Mouse (Mus musculus) CH12.LX (cell line): ENCODE data around the gene Usp49. TPM values are rescaled to one million over a fixed set of nuclear protein-coding genes. Genes with fewer than 3 reads are reported as not detected.

ENCODE experiments used
- DNase-seq: peaks from one replicate; pipeline ENCODE4 v3.0.0-alpha.2; 2013; ENCODE audit errors: extremely low read depth
- H3K27ac ChIP-seq: 2 replicates; pipeline ENCODE4 v1.5.1; 2012; ENCODE audit warnings: low read depth, mild to moderate bottlenecking, control low read depth, moderate library complexity; ENCODE audit not compliant: insufficient read depth
- H3K27me3 ChIP-seq: replicated peaks from 2 replicates; pipeline ENCODE3; 2012; ENCODE audit warnings: inconsistent platforms
- H3K36me3 ChIP-seq, 2 experiments: replicated peaks in 1 of 2; 2 replicates each; pipeline versions ENCODE3 to v1.6.1; 2012; ENCODE audit warnings: inconsistent platforms in 1 of 2, low read length in 1 of 2, mild to moderate bottlenecking in 1 of 2, mixed read lengths in 1 of 2, moderate library complexity in 1 of 2; ENCODE audit not compliant: control insufficient read depth in 1 of 2, insufficient read depth in 1 of 2
- H3K4me1 ChIP-seq, 2 experiments: 2 replicates each; pipeline ENCODE4 v1.6.1; 2012; ENCODE audit warnings: inconsistent platforms in 1 of 2, moderate library complexity in 1 of 2; ENCODE audit not compliant: insufficient read depth in 2 of 2, control insufficient read depth in 1 of 2
- H3K4me2 ChIP-seq: 2 replicates; pipeline ENCODE4 v1.6.1; 2012; ENCODE audit warnings: low read depth, mild to moderate bottlenecking, control low read depth; ENCODE audit not compliant: poor library complexity, insufficient read depth, severe bottlenecking
- H3K4me3 ChIP-seq, 3 experiments: fragments of 150-350 bp in 1 of 3; sonication (generic) in 1 of 3; replicated peaks in 1 of 3; 2 replicates each; pipeline versions ENCODE3 to v1.5.1; 2011 to 2012; ENCODE audit warnings: low read depth in 2 of 3, low read length in 2 of 3, mild to moderate bottlenecking in 2 of 3, moderate library complexity in 2 of 3, control low read depth in 1 of 3, improper control_type of control experiment in 1 of 3, inconsistent platforms in 1 of 3, mixed read lengths in 1 of 3; ENCODE audit not compliant: poor library complexity in 1 of 3
- H3K79me2 ChIP-seq: replicated peaks from 2 replicates; pipeline ENCODE4 v1.6.1; 2012; ENCODE audit warnings: mild to moderate bottlenecking, moderate library complexity; ENCODE audit not compliant: control insufficient read depth, poor library complexity, insufficient read depth, severe bottlenecking; ENCODE audit errors: extremely low read depth
- H3K9ac ChIP-seq: 2 replicates; pipeline ENCODE4 v1.6.1; 2012; ENCODE audit warnings: low read depth, mild to moderate bottlenecking, control low read depth, moderate library complexity; ENCODE audit not compliant: insufficient read depth
- H3K9me3 ChIP-seq: replicated peaks from 2 replicates; pipeline ENCODE3; 2012; ENCODE audit warnings: low read length, inconsistent platforms, mixed read lengths
- CHD1 ChIP-seq: IDR thresholded peaks from 2 replicates; pipeline ENCODE4 v1.6.1; 2012; ENCODE audit warnings: low read depth, low read length, improper control_type of control experiment, inconsistent platforms
- CHD2 ChIP-seq: IDR thresholded peaks from 2 replicates; pipeline ENCODE4 v1.6.1; 2011; ENCODE audit warnings: low read length, improper control_type of control experiment
- ELF1 ChIP-seq: IDR thresholded peaks from 2 replicates; pipeline ENCODE4 v1.6.1; 2014; ENCODE audit warnings: low read depth, mild to moderate bottlenecking, inconsistent platforms, low read length, improper control_type of control experiment
- EP300 ChIP-seq: IDR thresholded peaks from 2 replicates; pipeline ENCODE4 v1.6.1; 2011; ENCODE audit warnings: low read length, improper control_type of control experiment
- GABPA ChIP-seq: IDR thresholded peaks from 2 replicates; pipeline ENCODE4 v1.6.1; 2012; ENCODE audit warnings: low read depth, low read length, improper control_type of control experiment, inconsistent platforms; ENCODE audit not compliant: insufficient replicate concordance
- JUN ChIP-seq: IDR thresholded peaks from 2 replicates; pipeline ENCODE4 v1.6.1; 2011; ENCODE audit warnings: low read depth, mild to moderate bottlenecking, low read length, improper control_type of control experiment, moderate library complexity; ENCODE audit not compliant: insufficient read depth
- JUND ChIP-seq: conservative IDR thresholded peaks from 2 replicates; pipeline ENCODE4 v1.6.1; 2011; ENCODE audit warnings: low read depth, low read length, improper control_type of control experiment
- KAT2A ChIP-seq: IDR thresholded peaks from 2 replicates; pipeline ENCODE4 v1.6.1; 2012; ENCODE audit warnings: low read length, improper control_type of control experiment, inconsistent platforms; ENCODE audit not compliant: insufficient replicate concordance
- MAX ChIP-seq: IDR thresholded peaks from 2 replicates; pipeline ENCODE4 v1.6.1; 2011; ENCODE audit warnings: low read length, improper control_type of control experiment
- MAZ ChIP-seq: IDR thresholded peaks from 2 replicates; pipeline ENCODE4 v1.6.1; 2012; ENCODE audit warnings: low read depth, mild to moderate bottlenecking, inconsistent platforms, low read length, improper control_type of control experiment, moderate library complexity
- MEF2A ChIP-seq: IDR thresholded peaks from 2 replicates; pipeline ENCODE4 v1.6.1; 2014; ENCODE audit warnings: low read depth, mild to moderate bottlenecking, inconsistent platforms, low read length, improper control_type of control experiment, borderline replicate concordance
- MXI1 ChIP-seq: IDR thresholded peaks from 2 replicates; pipeline ENCODE4 v1.6.1; 2011; ENCODE audit warnings: mild to moderate bottlenecking, low read depth, low read length, improper control_type of control experiment
- NELFE ChIP-seq: IDR thresholded peaks from 2 replicates; pipeline ENCODE4 v1.6.1; 2011; ENCODE audit warnings: low read depth, low read length, improper control_type of control experiment
- NRF1 ChIP-seq: IDR thresholded peaks from 2 replicates; pipeline ENCODE4 v1.6.1; 2014; ENCODE audit warnings: low read depth, mild to moderate bottlenecking, inconsistent platforms, low read length, improper control_type of control experiment, moderate library complexity
- POLR2A ChIP-seq: IDR thresholded peaks from 2 replicates; pipeline ENCODE4 v1.6.1; 2011; ENCODE audit warnings: low read depth, mild to moderate bottlenecking, improper control_type of control experiment, low read length
- POLR2AphosphoS2 ChIP-seq: IDR thresholded peaks from 2 replicates; pipeline ENCODE4 v1.6.1; 2011; ENCODE audit warnings: low read depth, low read length, improper control_type of control experiment
- RAD21 ChIP-seq: IDR thresholded peaks from 2 replicates; pipeline ENCODE4 v1.6.1; 2011; ENCODE audit warnings: low read depth, mild to moderate bottlenecking, low read length, improper control_type of control experiment, moderate library complexity
- SMC3 ChIP-seq: IDR thresholded peaks from 2 replicates; pipeline ENCODE4 v1.6.1; 2011; ENCODE audit warnings: low read depth, low read length, improper control_type of control experiment
- TCF12 ChIP-seq: IDR thresholded peaks from 2 replicates; pipeline ENCODE4 v1.6.1; 2014; ENCODE audit warnings: low read depth, mild to moderate bottlenecking, inconsistent platforms, low read length, improper control_type of control experiment
- UBTF ChIP-seq: IDR thresholded peaks from 2 replicates; pipeline ENCODE4 v1.6.1; 2012; ENCODE audit warnings: low read depth, mild to moderate bottlenecking, inconsistent platforms, low read length, improper control_type of control experiment, moderate library complexity
- ZC3H11A ChIP-seq: IDR thresholded peaks from 2 replicates; pipeline ENCODE4 v1.6.1; 2012; ENCODE audit warnings: low read depth, mild to moderate bottlenecking, inconsistent platforms, low read length, improper control_type of control experiment
- ZMIZ1 ChIP-seq: IDR thresholded peaks from 2 replicates; pipeline ENCODE4 v1.6.1; 2012; ENCODE audit warnings: low read depth, mild to moderate bottlenecking, inconsistent platforms, low read length, improper control_type of control experiment
- dilution Hi-C: fragments of 300-500 bp; cut with MboI; formaldehyde crosslinking; loops from 2 replicates; pipeline ENCODE4 v1.14.3; 2020; ENCODE audit warnings: low sequenced_read_pairs; ENCODE audit not compliant: extremely low pct_unique_long_range_greater_than_20kb, extremely low pct_ligation_motif_present
- in situ Hi-C: fragments of 300-500 bp; cut with MboI; formaldehyde crosslinking; loops from 3 replicates; pipeline ENCODE4 v1.14.3; 2019; ENCODE audit warnings: low sequenced_read_pairs, low pct_ligation_motif_present, low pct_unique_long_range_greater_than_20kb, mixed read lengths
- polyA plus RNA-seq: library from polyadenylated mRNA; unstranded; fragments of >175 nt; gene quantifications from 2 replicates; pipeline ENCODE4 v1.2.1, GENCODE M21; 2012; ENCODE audit warnings: low read depth; ENCODE audit not compliant: insufficient read length
- total RNA-seq, 2 experiments: library from RNA; depleted of rRNA; stranded (reverse); fragments of 300-350 nt in 1 of 2; fragments of >200 nt in 1 of 2; gene quantifications; 2 replicates each; pipeline ENCODE4 v1.2.3; 2012 to 2014

Gene Usp49
- total and polyA plus RNA-seq, 3 experiments, result 2.6 to 4.3 (median 3.4) TPM

- TF ChIP-seq MEF2A (peak; percentile 46; the same call in 1 of the 2 replicates), CHD1 (no peak), MAZ (peak; percentile 82), ZMIZ1 (peak; percentile 58), TCF12 (peak; percentile 84), ELF1 (peak; percentile 87), NRF1 (peak; percentile 66), KAT2A (peak; percentile 92; the same call in 1 of the 2 replicates), JUND (no peak), MAX (peak; percentile 65), JUN (no peak), ZC3H11A (no peak), UBTF (no peak), POLR2A (peak; percentile 89), RAD21 (no peak), POLR2AphosphoS2 (peak; percentile 76; the same call in 1 of the 2 replicates), SMC3 (no peak)
Measured at GRCm38 (mm10) chr17:47687409-47688343, 57.2 kb downstream of the Usp49 start (continued).

DNA sequence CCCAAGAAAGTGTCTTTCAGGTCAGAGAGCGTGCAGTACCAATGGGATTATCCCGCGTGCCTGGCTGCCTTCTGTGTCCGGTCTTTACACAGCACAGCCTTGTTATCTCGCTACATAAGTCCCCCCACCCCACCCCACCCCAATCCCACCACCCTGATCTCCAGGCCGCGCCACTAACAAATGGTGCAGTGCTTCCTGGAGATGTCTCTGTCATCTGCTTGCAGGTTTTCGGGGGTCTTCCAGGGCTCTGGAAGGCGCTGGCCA, 57.8 kb downstream of the Usp49 start, which contains the start of gene Tomm6:
Gene Tomm6, minus strand, starts transcription at position 43 of the 264 bp plus-strand sequence.
- Histone ChIP-seq H3K27ac (no peak within 1 kb of the TSS), H3K9ac (peak within 1 kb of the TSS; percentile 84), H3K4me3 (peak within 1 kb of the TSS; percentile 85 to 96 (median 92)), H3K4me2 (peak within 1 kb of the TSS; percentile 90), H3K27me3 (peaks cover 45% of the 10 kb centered on the region), H3K4me1 (peaks cover 6 to 25% of the 10 kb centered on the region in 2 experiments), H3K36me3 (peaks cover 18 to 35% of the 10 kb centered on the region in 2 experiments), H3K9me3 (no peaks in the 10 kb centered on the region), H3K79me2 (peaks cover 10% of the 10 kb centered on the region)
- no peak for TF ChIP-seq MXI1
- no peak for TF ChIP-seq ZC3H11A
- no peak for TF ChIP-seq SMC3
- TF ChIP-seq GABPA, result no peak
- TF ChIP-seq ELF1, result no peak
- TF ChIP-seq KAT2A, result no peak
- no peak for TF ChIP-seq NELFE
- TF ChIP-seq EP300, result no peak
- no peak for TF ChIP-seq CHD2
- TF ChIP-seq POLR2A, result no peak
- dilution Hi-C loops, result no loop called here
- in situ Hi-C loops, result loop anchor here (5.0 kb wide), 1 partner anchor 76 kb away; the partner anchor contains the start of genes Bysl, Gm20517 and Med20
- no peak for DNase-seq
